In the genomic region with DNA sequence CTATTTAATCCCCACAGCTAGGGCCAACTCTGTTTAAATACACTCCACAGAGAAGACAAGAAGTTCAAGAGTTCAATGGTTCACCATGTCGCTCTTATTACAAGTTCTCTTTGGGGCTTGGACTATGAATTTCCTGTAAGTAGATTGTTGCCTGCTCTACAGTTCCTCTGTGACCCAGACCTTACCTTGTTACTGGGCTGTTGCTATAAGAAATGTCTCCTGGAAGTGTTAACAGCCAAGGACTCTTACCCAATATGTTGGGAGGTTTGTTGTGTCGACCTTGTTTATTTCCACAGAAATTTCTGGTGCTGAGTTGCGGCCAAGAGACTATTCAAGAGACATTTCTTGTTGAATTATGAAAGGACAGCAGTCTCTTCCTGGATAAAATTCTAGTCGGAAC, we compare ENCODE assay signal across 14 mouse cellular contexts.
"Had no signal": no experiment of that assay in that cellular context is flagged by ENCODE, and none has a peak within 500 bp of the region (broad histone marks: within the 10 kb centered on the region; RNA-seq: fewer than 3 reads in every experiment).

No protein-coding gene starts in this region.

- DNase-seq: kidney, postnatal 10 days; kidney, postnatal 4 days; liver; liver, embryonic 13.5 days; liver, postnatal 0 days; right cerebral cortex, postnatal 14 days; thymus, adult 2 months; thymus, postnatal 25 days had no signal

- H3K9ac ChIP-seq: liver, embryonic 13.5 days; liver, postnatal 0 days; midbrain, embryonic 12.5 days; stomach, embryonic 15.5 days had no signal

- H3K27ac ChIP-seq: layer of hippocampus, adult 2 months; liver, embryonic 13.5 days; macrophage; midbrain, embryonic 12.5 days; stomach, embryonic 15.5 days had no signal

- H3K4me1 ChIP-seq: midbrain, embryonic 12.5 days had no signal

- H3K4me3 ChIP-seq: layer of hippocampus, adult 2 months; liver, embryonic 13.5 days; megakaryocyte, embryonic 14.5 days; midbrain, embryonic 12.5 days; stomach, embryonic 15.5 days had no signal

- ATAC-seq: intestine, postnatal 0 days; liver, postnatal 0 days had no signal

- H3K9me3 ChIP-seq: liver, embryonic 13.5 days; megakaryocyte, embryonic 14.5 days; midbrain, embryonic 12.5 days; stomach, embryonic 15.5 days had no signal

- H3K4me2 ChIP-seq: liver, embryonic 13.5 days; midbrain, embryonic 12.5 days; stomach, embryonic 15.5 days had no signal

- H3K27me3 ChIP-seq: liver, embryonic 13.5 days; megakaryocyte, embryonic 14.5 days; midbrain, embryonic 12.5 days; stomach, embryonic 15.5 days had no signal

- H3K36me3 ChIP-seq: liver, embryonic 13.5 days; midbrain, embryonic 12.5 days; stomach, embryonic 15.5 days had no signal
